Mouse (Mus musculus) lung, embryonic 14.5 days (tissue): ENCODE data around the gene Erbb4. TPM values are rescaled to one million over a fixed set of nuclear protein-coding genes. Genes with fewer than 3 reads are reported as not detected.

Experiments used
- ATAC-seq: fragments of 200-750 bp; cut with Nextera tagmentation; 2 replicates; pipeline ENCODE4 v1.8.0; 2017; ENCODE audit warnings: mild to moderate bottlenecking, moderate TSS enrichment, moderate library complexity; ENCODE audit not compliant: insufficient read depth
- DNase-seq: peaks from one replicate; pipeline ENCODE4 v3.0.0-alpha.2; 2015
- H3K27ac ChIP-seq: fragments of 300-500 bp; sonication (generic); 2 replicates; pipeline ENCODE4 v1.5.1; 2014; ENCODE audit warnings: low read depth, mild to moderate bottlenecking, moderate library complexity
- H3K27me3 ChIP-seq: fragments of 300-500 bp; sonication (generic); 2 replicates; pipeline ENCODE4 v1.6.1; 2014; ENCODE audit warnings: low read length, control low read depth; ENCODE audit not compliant: insufficient read depth
- H3K36me3 ChIP-seq: fragments of 300-500 bp; sonication (generic); 2 replicates; pipeline ENCODE4 v1.6.1; 2014; ENCODE audit warnings: control low read depth; ENCODE audit not compliant: insufficient read depth
- H3K4me1 ChIP-seq: fragments of 300-500 bp; sonication (generic); 2 replicates; pipeline ENCODE4 v1.6.1; 2014; ENCODE audit warnings: antibody characterized with exemption, control low read depth; ENCODE audit not compliant: insufficient read depth
- H3K4me2 ChIP-seq: fragments of 300-500 bp; sonication (generic); 2 replicates; pipeline ENCODE4 v1.6.1; 2014; ENCODE audit warnings: mild to moderate bottlenecking
- H3K4me3 ChIP-seq: fragments of 300-500 bp; sonication (generic); 2 replicates; pipeline ENCODE4 v1.5.1; 2014; ENCODE audit warnings: low read depth, low read length
- H3K9ac ChIP-seq: fragments of 300-500 bp; sonication (generic); 2 replicates; pipeline ENCODE4 v1.6.1; 2014
- H3K9me3 ChIP-seq: fragments of 300-500 bp; sonication (generic); 2 replicates; pipeline ENCODE4 v1.6.1; 2016; ENCODE audit warnings: low read depth, low read length, control low read depth
- CTCF ChIP-seq: IDR thresholded peaks from 2 replicates; pipeline ENCODE4 v1.5.1; 2016; ENCODE audit warnings: antibody characterized with exemption, low read depth
- WGBS: fragments of 180-500 bp; shearing (Covaris S2); extraction: QIAGEN DNeasy Blood & Tissue Kit; methylation state at CpG from one replicate; pipeline ENCODE4 v1.1.7; 2014; 5-methylcytosine and 5-hydroxymethylcytosine counted together
- polyA plus RNA-seq: library from polyadenylated mRNA; unstranded; fragments of >200 nt; fragmentation: Nextera tagmentation; extraction: Ambion mirVana; gene quantifications from 2 replicates; pipeline ENCODE4 v1.2.1, GENCODE M21; 2014

Gene Erbb4
- polyA plus RNA-seq, result 1.3 and 1.6 TPM in 2 replicates

DNA sequence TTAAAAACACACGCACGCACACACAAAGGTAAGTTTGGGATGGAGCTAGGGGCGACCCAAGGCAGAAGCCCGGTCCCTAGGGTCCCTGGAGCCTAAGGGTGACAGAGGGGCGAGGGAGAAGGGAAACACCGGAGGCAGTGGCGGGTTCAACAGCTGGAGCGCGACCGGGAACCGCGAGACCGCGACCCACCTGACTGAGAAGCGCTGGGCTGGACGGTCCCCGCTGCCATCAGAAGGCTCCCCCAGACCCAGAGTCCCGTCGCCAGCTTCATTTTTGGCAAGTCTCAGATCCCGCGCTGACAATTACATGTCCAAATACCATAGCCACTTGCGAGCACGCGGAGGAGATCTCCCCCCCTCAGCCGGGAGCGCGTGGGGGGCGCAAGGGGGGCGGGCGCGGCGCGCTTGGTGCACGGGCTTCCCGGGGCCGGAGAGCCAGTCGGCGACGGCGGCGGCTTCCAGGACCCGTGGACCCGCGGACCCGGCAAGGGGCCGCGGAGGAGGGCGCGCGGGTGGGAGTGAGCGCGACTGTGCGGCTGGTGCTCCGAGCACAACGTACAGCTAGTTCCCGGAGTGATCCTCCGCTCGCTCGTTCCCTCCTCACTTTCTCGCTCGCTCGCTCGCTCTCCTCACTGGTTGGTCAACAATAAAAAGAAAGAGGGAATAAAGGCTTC is at the start of gene Erbb4:
Gene Erbb4 (minus strand): TSS at position 575 of the 674 bp plus-strand sequence.
- Histone ChIP-seq H3K9ac (peak within 1 kb of the TSS; percentile 48), H3K4me2 (peak within 1 kb of the TSS; percentile 100), H3K27me3 (peaks cover 42% of the 10 kb centered on the region), H3K36me3 (no peaks in the 10 kb centered on the region), H3K4me1 (peaks cover 5% of the 10 kb centered on the region; the same call in 1 of the 2 replicates), H3K9me3 (no peaks in the 10 kb centered on the region), H3K4me3 (peak within 1 kb of the TSS; percentile 60), H3K27ac (no peak within 1 kb of the TSS)
- peak; percentile 40 for ATAC-seq
- DNase-seq, result peak; percentile 39
- under 1% methylated on average over 63 of the region's 63 CpGs for WGBS
- no peak for TF ChIP-seq CTCF

DNA sequence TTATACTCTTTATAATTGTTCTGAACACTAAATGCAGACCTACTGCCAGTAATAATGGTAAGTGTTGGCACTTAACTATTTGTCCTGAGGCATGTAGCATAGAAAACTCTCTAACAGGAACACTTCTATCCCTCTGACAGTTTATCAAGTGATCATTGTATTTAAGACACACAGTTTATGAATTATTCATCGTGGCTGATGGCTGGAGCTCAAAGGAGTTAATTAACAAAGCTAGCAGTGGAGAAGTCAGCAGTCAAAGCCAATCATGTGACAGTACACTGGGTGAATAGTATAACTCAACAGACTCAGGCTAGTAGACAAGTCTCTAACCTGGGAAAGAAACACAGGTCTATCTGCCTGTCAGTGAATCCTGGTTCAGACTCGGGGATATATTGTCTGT is 49.5 kb upstream of the Erbb4 start:
- no peak for ATAC-seq
- TF ChIP-seq CTCF, result no peak
- H3K27ac ChIP-seq, result no peak overlapping the region

GRCm38 (mm10) chr1:69141341-69141740 is 33.5 kb upstream of the Erbb4 start:
- Histone ChIP-seq H3K27me3 (no peaks in the 10 kb centered on the region), H3K4me3 (no peak overlapping the region), H3K4me2 (no peak overlapping the region), H3K27ac (no peak overlapping the region), H3K36me3 (no peaks in the 10 kb centered on the region), H3K4me1 (no peaks in the 10 kb centered on the region), H3K9ac (no peak overlapping the region), H3K9me3 (no peaks in the 10 kb centered on the region)
- no peak for DNase-seq
- ATAC-seq, result no peak
- TF ChIP-seq CTCF, result no peak

More for the DNA sequence above, 49.5 kb upstream of the Erbb4 start:
- Histone ChIP-seq H3K27me3 (no peaks in the 10 kb centered on the region), H3K36me3 (no peaks in the 10 kb centered on the region), H3K4me2 (no peak overlapping the region), H3K4me1 (no peaks in the 10 kb centered on the region), H3K9me3 (no peaks in the 10 kb centered on the region), H3K4me3 (no peak overlapping the region), H3K9ac (no peak overlapping the region)
- no peak for DNase-seq
- 63% methylated on average over 2 of the region's 2 CpGs for WGBS

GRCm38 (mm10) chr1:69139519-69139868 is 31.6 kb upstream of the Erbb4 start:
- no peak overlapping the region for H3K9ac ChIP-seq
- ATAC-seq, result no peak
- no peak overlapping the region for H3K4me2 ChIP-seq
- no peak for DNase-seq
- no peaks in the 10 kb centered on the region for H3K36me3 ChIP-seq
- H3K27me3 ChIP-seq, result no peaks in the 10 kb centered on the region
- no peak overlapping the region for H3K4me3 ChIP-seq
- H3K4me1 ChIP-seq, result no peaks in the 10 kb centered on the region
- TF ChIP-seq CTCF, result no peak
- H3K9me3 ChIP-seq, result no peaks in the 10 kb centered on the region
- H3K27ac ChIP-seq, result no peak overlapping the region
- WGBS, result 49% methylated on average over 6 of the region's 6 CpGs

GRCm38 (mm10) chr1:69138856-69139518 is 31.1 kb upstream of the Erbb4 start:
- DNase-seq, result peak; percentile 89
- WGBS, result 34% methylated on average over 4 of the region's 4 CpGs
- Histone ChIP-seq H3K27me3 (no peaks in the 10 kb centered on the region), H3K4me1 (no peaks in the 10 kb centered on the region), H3K4me3 (no peak overlapping the region), H3K9ac (no peak overlapping the region), H3K9me3 (no peaks in the 10 kb centered on the region), H3K27ac (no peak overlapping the region), H3K36me3 (no peaks in the 10 kb centered on the region), H3K4me2 (no peak overlapping the region)
- peak; percentile 77 for TF ChIP-seq CTCF
- no peak for ATAC-seq

DNA sequence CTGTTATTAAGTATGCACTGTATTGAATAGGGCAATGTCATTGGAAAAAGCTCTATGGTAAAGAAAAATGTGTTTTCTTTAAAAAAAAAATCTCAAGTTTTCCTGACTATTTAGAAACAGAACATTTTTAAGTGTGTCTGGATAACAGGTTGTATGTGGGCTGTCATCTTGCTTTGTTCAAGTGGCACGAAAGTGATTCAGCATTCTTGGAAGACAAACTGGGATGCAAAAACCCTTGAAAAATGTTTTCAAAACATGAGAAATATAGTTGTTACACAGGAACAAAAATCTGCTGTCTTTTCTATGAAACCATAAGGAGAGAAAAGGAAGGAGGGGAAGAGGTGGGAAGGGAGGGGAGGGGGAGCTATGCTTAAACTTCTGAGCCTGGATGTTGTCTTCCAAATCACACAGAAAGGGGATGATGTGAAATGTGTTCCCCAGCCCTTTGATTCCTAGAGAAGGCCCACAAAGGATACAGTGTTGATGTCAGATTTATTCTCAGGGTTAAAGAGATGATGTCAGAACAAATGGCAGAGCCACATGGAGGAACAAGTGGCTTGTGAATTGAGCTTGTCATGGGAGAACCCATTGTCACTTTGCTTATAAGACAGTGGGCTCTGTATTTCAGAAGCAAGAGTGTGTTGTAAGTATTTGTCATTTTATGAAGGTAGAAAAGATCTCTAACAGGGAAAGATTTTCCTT is 16.4 kb upstream of the Erbb4 start:
- DNase-seq (no peak), ATAC-seq (no peak)
- Histone ChIP-seq H3K27ac (no peak overlapping the region), H3K4me1 (no peaks in the 10 kb centered on the region), H3K36me3 (no peaks in the 10 kb centered on the region), H3K4me2 (no peak overlapping the region), H3K9ac (no peak overlapping the region), H3K27me3 (no peaks in the 10 kb centered on the region), H3K9me3 (no peaks in the 10 kb centered on the region), H3K4me3 (no peak overlapping the region)
- 86% methylated on average over 1 of the region's 1 CpGs for WGBS
- TF ChIP-seq CTCF, result no peak

- Histone ChIP-seq H3K4me2 (no peak overlapping the region), H3K4me3 (no peak overlapping the region), H3K9me3 (no peaks in the 10 kb centered on the region), H3K4me1 (no peaks in the 10 kb centered on the region), H3K27ac (no peak overlapping the region), H3K27me3 (no peaks in the 10 kb centered on the region), H3K9ac (no peak overlapping the region), H3K36me3 (no peaks in the 10 kb centered on the region)
- DNase-seq, result peak; percentile 40
- 85% methylated on average over 4 of the region's 4 CpGs for WGBS
- peak; percentile 33; the same call in 1 of the 2 replicates for TF ChIP-seq CTCF
- no peak for ATAC-seq
Observed at GRCm38 (mm10) chr1:69118249-69118938, 10.5 kb upstream of the Erbb4 start.
